Mouse (Mus musculus) erythroblast, embryonic 14.5 days (primary cell): ENCODE data around the gene Mreg.

Source experiments
- GATA1 ChIP-seq: IDR thresholded peaks from 2 replicates; pipeline ENCODE4 v1.6.1; 2012; ENCODE audit warnings: low read length, inconsistent platforms, mixed read lengths
- TAL1 ChIP-seq: IDR thresholded peaks from 3 replicates; pipeline ENCODE4 v1.6.1; 2012; ENCODE audit warnings: low read length, inconsistent platforms, mixed read lengths

DNA sequence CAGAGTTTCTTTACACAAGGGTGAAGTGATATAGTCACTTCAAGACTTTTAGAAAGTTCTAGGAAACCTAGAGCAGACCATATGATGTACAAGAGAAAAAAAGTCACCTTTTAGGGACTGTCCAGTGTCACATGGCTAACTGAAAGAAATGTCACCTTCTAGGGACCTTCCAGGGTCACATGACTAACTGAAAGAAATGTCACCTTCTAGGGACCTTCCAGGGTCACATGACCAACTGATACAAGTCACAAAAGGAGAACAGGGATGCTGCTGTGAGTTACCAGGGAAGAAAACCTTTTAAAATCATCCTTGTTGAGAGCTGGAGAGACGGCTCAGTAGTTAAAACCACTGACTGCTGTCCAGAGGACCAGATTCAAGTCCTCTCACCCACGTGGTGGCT is 10.0 kb downstream of the Mreg start:
- TF ChIP-seq GATA1 (no peak), TAL1 (no peak)
